In the genomic region with DNA sequence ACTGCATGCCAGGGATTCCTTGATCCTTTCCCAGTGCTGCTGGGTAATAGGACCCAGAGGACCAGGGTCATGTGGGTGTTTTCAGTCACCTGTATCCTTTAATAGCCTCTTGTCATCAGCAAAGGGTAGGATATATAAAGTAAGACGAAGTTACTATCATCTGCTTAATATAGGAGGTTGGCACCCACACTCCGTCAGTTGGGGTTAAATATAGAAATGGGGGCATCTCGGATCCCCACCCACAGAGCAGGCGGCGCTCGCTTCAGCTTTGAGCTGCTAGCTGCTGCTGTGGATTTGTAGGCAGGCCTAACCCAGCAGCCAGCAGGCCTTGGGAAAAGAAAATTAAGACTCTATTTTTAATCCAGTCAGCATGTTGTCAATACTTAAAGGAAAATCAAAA, we compare ENCODE assay signal across 12 mouse cellular contexts. TPM values are rescaled to one million over a fixed set of nuclear protein-coding genes. Genes with fewer than 3 reads are reported as not detected.
DNase-seq lines count a peak whose midpoint lies in the region.
"Had no signal": no experiment of that assay in that cellular context is flagged by ENCODE, and none has a peak within 500 bp of the region (broad histone marks: within the 10 kb centered on the region; RNA-seq: fewer than 3 reads in every experiment).

No protein-coding gene starts in this region.

- intact Hi-C loops in heart, postnatal 14 days (cut with DNase I) = no loop called here

- DNase-seq in heart, adult 8-10 months (ENCODE audit: low spot score) = peak; percentile 61
- no peak for DNase-seq in heart, postnatal 14 days
- peak; percentile 59 to 65 for DNase-seq in frontal cortex, postnatal 10 days (ENCODE audit: low spot score in 2 of 2)
- DNase-seq in layer of hippocampus, adult 8-10 months (ENCODE audit: low spot score in 2 of 2) = peak; percentile 58 to 73
- DNase-seq in right cerebral cortex, adult 2 months (ENCODE audit: low spot score in 2 of 2) = peak; percentile 75 to 81
- DNase-seq in spleen, adult 12 weeks (ENCODE audit: low spot score) = no peak
- no peak for DNase-seq in thymus, postnatal 0 days (ENCODE audit: low spot score)
- no peak for DNase-seq in ovary, postnatal 36 days (ENCODE audit: low spot score)
- DNase-seq: kidney, postnatal 25 days had no signal

RNA-seq across cellular contexts. Expression of a gene that starts 28.0 kb away (rescaled TPM):
- total RNA-seq in heart, adult 8-10 months (2022) = 10 to 100 TPM in 2 of 4 experiments, 1 to 10 TPM in 2; 5.6 to 11.9 (median 9.8) TPM
- total RNA-seq in heart, postnatal 14 days (2021) = 10 to 100 TPM; 19.9 to 20.6 TPM
- 1 to 10 TPM; 5.9 to 7.2 (median 6.6) TPM for total RNA-seq in layer of hippocampus, adult 8-10 months (2022)
- 1.2 and 1.4 TPM in 2 replicates for polyA plus RNA-seq in thymus, postnatal 0 days (2015; fragmentation: Nextera tagmentation; extraction: Ambion mirVana)

RNA-seq across cellular contexts. Expression of a gene that starts 45.5 kb away (rescaled TPM):
- not detected for total RNA-seq in heart, adult 8-10 months (2022)
- total RNA-seq in heart, postnatal 14 days (2021) = not detected
- not detected for total RNA-seq in layer of hippocampus, adult 8-10 months (2022)
- polyA plus RNA-seq in thymus, postnatal 0 days (2015; fragmentation: Nextera tagmentation; extraction: Ambion mirVana) = 0.07 TPM in 1 of 2 replicates, not detected in the other
- polyA plus RNA-seq: embryonic facial prominence, embryonic 14.5 days; gonadal fat pad, adult 2 months; liver, embryonic 15.5 days had no signal

RNA-seq across cellular contexts. Expression of a gene that starts 51.0 kb away (rescaled TPM):
- total RNA-seq in heart, adult 8-10 months (2022) = 10 to 100 TPM; 25.2 to 36.4 (median 30.6) TPM
- total RNA-seq in heart, postnatal 14 days (2021) = 10 to 100 TPM; 25.9 to 27.2 TPM
- total RNA-seq in layer of hippocampus, adult 8-10 months (2022) = 10 to 100 TPM; 38.0 to 52.1 (median 47.0) TPM
- 19.2 and 19.7 TPM in 2 replicates for polyA plus RNA-seq in thymus, postnatal 0 days (2015; fragmentation: Nextera tagmentation; extraction: Ambion mirVana)

Comparison
In these comparisons a context has a peak if more than half of its experiments do, and no peak if none do; other contexts are left out.
1. DNase-seq: peak in heart, adult 8-10 months (single experiment), frontal cortex, postnatal 10 days (2 of 2), layer of hippocampus, adult 8-10 months (2 of 2) and right cerebral cortex, adult 2 months (2 of 2); none in heart, postnatal 14 days (0 of 2), spleen, adult 12 weeks (single experiment), thymus, postnatal 0 days (single experiment) and ovary, postnatal 36 days (single experiment).